Mouse (Mus musculus) G1E (cell line): ENCODE results near the gene Zscan12. TPM values are rescaled to one million over a fixed set of nuclear protein-coding genes. Genes with fewer than 3 reads are reported as not detected.

ENCODE experiments used
- ATAC-seq: 2 replicates; pipeline ENCODE4 v1.8.0; 2016; ENCODE audit warnings: mild to moderate bottlenecking; ENCODE audit not compliant: insufficient number of reproducible peaks, poor library complexity, low FRiP score, severe bottlenecking; ENCODE audit errors: extremely low read depth
- DNase-seq: peaks from one replicate; pipeline ENCODE4 v3.0.0; 2012; ENCODE audit warnings: low spot score
- H3K27me3 ChIP-seq: 2 replicates; pipeline ENCODE4 v1.6.1; 2012; ENCODE audit warnings: mild to moderate bottlenecking, low read length, inconsistent platforms; ENCODE audit not compliant: insufficient read depth
- H3K36me3 ChIP-seq: replicated peaks from 2 replicates; pipeline ENCODE3; 2012; ENCODE audit warnings: mild to moderate bottlenecking, inconsistent platforms
- H3K4me1 ChIP-seq: 2 replicates; pipeline ENCODE4 v1.6.1; 2012; ENCODE audit warnings: low read depth, low read length, inconsistent platforms, mixed read lengths; ENCODE audit not compliant: insufficient read depth
- H3K4me3 ChIP-seq: 2 replicates; pipeline ENCODE4 v1.5.1; 2012; ENCODE audit warnings: low read depth, mild to moderate bottlenecking, inconsistent platforms, low read length, moderate library complexity, mixed read lengths
- H3K9me3 ChIP-seq: replicated peaks from 2 replicates; pipeline ENCODE4 v1.6.1; 2012; ENCODE audit warnings: inconsistent platforms
- CTCF ChIP-seq: IDR thresholded peaks from 2 replicates; pipeline ENCODE4 v1.5.1; 2012; ENCODE audit warnings: low read depth, low read length, inconsistent platforms, mixed read lengths
- GATA1 ChIP-seq: IDR thresholded peaks from 2 replicates; pipeline ENCODE4 v1.6.1; 2012; ENCODE audit warnings: borderline replicate concordance, low read length, inconsistent platforms, mixed read lengths
- GATA2 ChIP-seq: IDR thresholded peaks from 2 replicates; pipeline ENCODE4 v1.6.1; 2012; ENCODE audit warnings: low read depth, low read length, inconsistent platforms, borderline replicate concordance
- POLR2AphosphoS5 ChIP-seq: IDR thresholded peaks from 2 replicates; pipeline ENCODE4 v1.6.1; 2012; ENCODE audit warnings: low read depth, low read length, inconsistent platforms; ENCODE audit not compliant: insufficient replicate concordance
- TAL1 ChIP-seq: conservative IDR thresholded peaks from 2 replicates; pipeline ENCODE4 v1.6.1; 2012; ENCODE audit warnings: low read depth, low read length, inconsistent platforms, mixed read lengths
- polyA plus RNA-seq: library from polyadenylated mRNA; stranded (reverse); fragments of >175 nt; gene quantifications from 2 replicates; pipeline ENCODE4 v1.2.3, GENCODE M21; 2012
- total RNA-seq, 2 experiments: library from RNA; stranded (forward) in 1 of 2; stranded (reverse) in 1 of 2; fragments of 200-1000 nt in 1 of 2; fragments of >200 nt in 1 of 2; fragmentation: Nextera tagmentation in 1 of 2; gene quantifications; 2 replicates each; pipeline ENCODE4 v1.2.3; 2014 to 2017

Zscan12 gene
- total and polyA plus RNA-seq, 3 experiments = 4.0 to 16.8 (median 14.6) TPM

- no peak for TF ChIP-seq GATA2
- ATAC-seq (peak; percentile 70), DNase-seq (peak; percentile 60)
- H3K4me3 ChIP-seq = peak overlapping the region; percentile 68
- H3K9me3 ChIP-seq = no peaks in the 10 kb centered on the region
- H3K27me3 ChIP-seq = no peaks in the 10 kb centered on the region
- H3K4me1 ChIP-seq = peaks cover 19% of the 10 kb centered on the region
- no peaks in the 10 kb centered on the region for H3K36me3 ChIP-seq
These were observed 45.6 kb downstream of the Zscan12 start for GRCm38 (mm10) chr13:21407969-21408804.

DNA sequence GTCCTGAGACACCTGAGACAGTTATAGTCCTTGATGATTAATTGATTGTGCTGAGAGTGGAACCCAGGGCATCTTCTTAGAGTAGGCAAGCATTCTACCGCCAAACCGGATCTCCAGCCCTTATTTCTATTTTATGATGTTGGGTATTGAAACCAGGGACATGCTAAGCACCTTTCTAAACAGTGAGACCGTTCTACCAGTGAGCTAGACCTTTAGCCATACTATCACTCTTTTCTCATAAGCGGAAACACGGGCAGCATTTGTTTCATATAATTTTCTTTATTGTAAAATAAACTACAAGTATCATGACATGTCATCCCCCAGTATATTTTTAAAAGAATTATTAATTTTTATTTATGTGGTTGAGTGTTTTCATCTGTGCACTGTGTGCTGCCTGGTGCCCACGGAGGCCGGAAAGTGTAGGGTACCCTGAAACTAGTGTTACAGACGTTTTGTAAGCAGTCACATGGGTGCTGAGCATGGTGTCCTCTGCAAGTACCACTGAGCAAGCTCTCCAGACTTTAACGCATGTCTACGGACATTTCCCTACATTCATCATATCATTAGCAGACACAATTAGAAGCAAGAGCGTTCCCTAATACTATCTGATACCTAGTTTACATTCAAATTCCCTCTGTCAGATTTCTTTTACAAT is 46.3 kb downstream of the Zscan12 start:
- ATAC-seq (no peak), DNase-seq (no peak)
- H3K36me3 ChIP-seq = no peaks in the 10 kb centered on the region
- H3K4me3 ChIP-seq = peak overlapping the region; percentile 68
- H3K9me3 ChIP-seq = no peaks in the 10 kb centered on the region
- H3K4me1 ChIP-seq = peaks cover 19% of the 10 kb centered on the region
- TF ChIP-seq GATA1 (no peak), CTCF (no peak), POLR2AphosphoS5 (no peak)
- H3K27me3 ChIP-seq = no peaks in the 10 kb centered on the region

DNA sequence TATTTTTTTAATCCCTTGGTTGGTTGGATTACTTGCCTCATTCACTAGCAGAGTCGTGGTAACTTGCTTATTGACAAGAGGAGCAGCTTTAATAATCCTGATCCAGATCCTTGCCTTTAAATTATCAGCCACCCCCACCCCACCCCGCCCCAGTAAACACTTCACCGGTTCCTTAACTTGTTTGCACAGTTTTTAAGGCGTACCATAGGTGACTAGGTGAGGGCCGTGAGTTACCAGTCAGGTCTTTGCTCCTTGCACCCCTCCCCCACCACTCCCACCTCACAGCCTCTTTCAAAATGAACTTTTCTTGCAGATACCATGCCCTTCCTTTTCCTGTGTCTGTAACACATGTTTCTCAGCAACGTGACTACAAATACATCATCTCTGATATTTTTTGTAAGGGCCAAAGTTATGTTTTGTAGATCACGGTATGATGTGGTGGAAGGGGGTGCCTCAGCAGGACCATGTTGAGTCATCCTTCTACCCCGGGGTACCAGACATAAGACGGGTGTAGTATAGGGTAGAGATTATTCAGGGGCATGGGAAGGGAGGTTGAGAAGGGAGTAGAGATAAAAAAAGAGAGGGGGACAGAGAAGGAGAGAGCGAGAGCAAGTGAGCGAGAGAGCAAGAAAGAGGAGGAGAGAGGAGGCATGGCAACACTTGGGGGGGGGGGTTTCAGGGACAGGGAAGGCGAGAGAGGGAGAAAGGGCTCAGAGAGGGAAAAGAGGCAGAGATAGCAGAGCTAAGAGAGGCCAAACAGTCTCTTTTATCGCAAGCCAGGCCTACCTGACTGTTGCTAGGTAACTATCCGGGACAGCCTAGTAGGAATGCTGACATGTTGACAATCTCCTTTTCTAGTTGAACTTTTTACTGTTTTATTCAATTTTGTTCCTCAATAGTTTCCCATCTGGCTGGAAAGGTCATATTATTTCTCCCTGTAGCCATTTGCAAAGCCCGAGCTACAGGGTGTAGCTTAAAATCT is 51.9 kb downstream of the Zscan12 start:
- peaks cover 12% of the 10 kb centered on the region; the same call in 1 of the 2 replicates for H3K4me1 ChIP-seq
- DNase-seq = no peak
- no peaks in the 10 kb centered on the region for H3K36me3 ChIP-seq
- no peak overlapping the region for H3K4me3 ChIP-seq
- TF ChIP-seq TAL1 = no peak
- no peak for TF ChIP-seq POLR2AphosphoS5
- no peak for TF ChIP-seq CTCF
- TF ChIP-seq GATA1 = no peak
- TF ChIP-seq GATA2 = no peak
- no peaks in the 10 kb centered on the region for H3K27me3 ChIP-seq
- H3K9me3 ChIP-seq = no peaks in the 10 kb centered on the region
- ATAC-seq = no peak

DNA sequence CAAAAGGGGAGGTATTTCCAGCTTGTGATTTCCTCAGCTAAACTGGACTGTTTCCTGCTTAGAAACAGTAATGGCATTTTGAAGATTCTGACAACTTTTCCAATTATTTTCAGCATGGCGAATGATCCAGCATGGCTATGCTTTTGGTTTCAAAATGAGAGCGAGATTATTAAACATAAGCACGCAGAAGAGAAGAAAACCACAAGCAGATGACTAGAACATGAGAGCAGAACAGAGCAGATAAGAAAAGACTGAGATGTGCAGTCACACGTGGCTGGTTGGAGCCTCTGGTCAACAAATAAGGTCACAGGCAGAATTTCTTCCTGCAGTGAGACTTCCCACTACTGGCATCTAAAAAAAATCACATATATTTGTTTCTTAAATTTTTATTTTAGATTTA is 52.6 kb downstream of the Zscan12 start:
- no peaks in the 10 kb centered on the region for H3K9me3 ChIP-seq
- TF ChIP-seq POLR2AphosphoS5 = no peak
- H3K4me1 ChIP-seq = peaks cover 12% of the 10 kb centered on the region; the same call in 1 of the 2 replicates
- no peak overlapping the region for H3K4me3 ChIP-seq
- 0 out of 2 replicates have a peak, but pooled peaks cover 2% of the 10 kb centered on the region for H3K27me3 ChIP-seq
- ATAC-seq = no peak
- no peaks in the 10 kb centered on the region for H3K36me3 ChIP-seq
- no peak for DNase-seq

- DNase-seq (no peak), ATAC-seq (no peak)
- Histone ChIP-seq H3K9me3 (no peaks in the 10 kb centered on the region), H3K4me1 (peaks cover 12% of the 10 kb centered on the region; the same call in 1 of the 2 replicates), H3K27me3 (0 out of 2 replicates have a peak, but pooled peaks cover 2% of the 10 kb centered on the region), H3K4me3 (no peak overlapping the region), H3K36me3 (no peaks in the 10 kb centered on the region)
- TF ChIP-seq GATA1 (no peak), TAL1 (no peak), GATA2 (no peak), POLR2AphosphoS5 (no peak), CTCF (no peak)
These were observed 53.1 kb downstream of the Zscan12 start for GRCm38 (mm10) chr13:21415750-21416149.
